Mouse (Mus musculus): Measurements from ENCODE around the gene Agbl4. TPM values are rescaled to one million over a fixed set of nuclear protein-coding genes. Genes with fewer than 3 reads are reported as not detected.

Agbl4 gene
- polyA plus RNA-seq, 1 experiment, result 0.21 TPM

DNA sequence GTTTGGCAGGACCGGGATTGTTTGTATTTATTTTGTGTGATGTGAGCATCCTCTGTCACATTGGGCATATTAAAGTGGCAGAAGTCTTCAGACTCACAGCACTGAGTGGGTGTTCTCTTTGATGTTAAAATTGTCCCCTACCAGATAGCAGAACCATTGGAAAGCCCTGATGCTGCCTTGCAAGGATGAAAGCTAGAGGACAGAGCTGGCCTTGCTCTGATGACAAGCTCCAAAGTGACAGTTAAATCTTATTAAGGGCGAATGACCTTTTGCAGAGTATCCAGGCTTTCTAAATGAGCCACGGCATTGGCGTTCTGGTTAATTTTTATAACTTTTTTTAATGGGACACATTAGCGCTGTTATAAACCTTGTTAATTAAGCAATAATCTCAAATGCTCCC is 1060.1 kb downstream of the Agbl4 start:
- no peaks in the 10 kb centered on the region for H3K4me1 ChIP-seq (ENCODE audit: control insufficient read depth, insufficient read depth, low read length)
- no peak for DNase-seq
- TF ChIP-seq CTCF (IDR thresholded peaks at IDR 0.05; ENCODE audit: insufficient read depth, low read length), result no peak
- no peak for TF ChIP-seq POLR2A (IDR thresholded peaks at IDR 0.05; ENCODE audit: borderline replicate concordance, extremely low read depth, low read depth, low read length)
- H3K4me3 ChIP-seq (replicated peaks; ENCODE audit: extremely low read depth, low read depth, low read length), result no peak overlapping the region
- WGBS, result 85% methylated on average over 5 of the region's 5 CpGs

DNA sequence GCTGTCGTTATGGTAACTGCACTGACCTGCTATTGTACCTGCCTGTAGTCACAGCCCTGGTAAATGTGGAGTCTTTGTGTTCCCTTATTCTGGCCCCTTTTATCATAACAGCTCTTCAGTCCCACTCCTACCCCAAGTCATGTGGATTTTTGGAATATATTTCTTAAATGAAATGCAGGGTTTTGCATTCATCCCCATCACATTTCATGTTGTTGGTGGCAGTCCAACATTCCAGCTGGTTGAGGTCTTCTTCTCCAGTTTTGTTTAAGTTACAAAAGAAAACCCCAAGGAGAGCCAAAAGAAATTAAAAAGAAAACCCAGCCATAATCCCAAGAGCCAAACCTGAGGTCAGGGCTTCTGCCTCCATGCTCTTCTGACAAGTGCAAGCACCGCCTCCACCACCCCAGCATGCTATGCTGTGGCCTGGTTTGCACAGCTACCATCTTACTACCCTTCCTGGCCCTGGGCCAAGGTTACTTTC is 1069.9 kb downstream of the Agbl4 start:
- TF ChIP-seq CTCF (IDR thresholded peaks at IDR 0.05; ENCODE audit: insufficient read depth, low read length) (no peak), POLR2A (IDR thresholded peaks at IDR 0.05; ENCODE audit: borderline replicate concordance, extremely low read depth, low read depth, low read length) (no peak)

DNA sequence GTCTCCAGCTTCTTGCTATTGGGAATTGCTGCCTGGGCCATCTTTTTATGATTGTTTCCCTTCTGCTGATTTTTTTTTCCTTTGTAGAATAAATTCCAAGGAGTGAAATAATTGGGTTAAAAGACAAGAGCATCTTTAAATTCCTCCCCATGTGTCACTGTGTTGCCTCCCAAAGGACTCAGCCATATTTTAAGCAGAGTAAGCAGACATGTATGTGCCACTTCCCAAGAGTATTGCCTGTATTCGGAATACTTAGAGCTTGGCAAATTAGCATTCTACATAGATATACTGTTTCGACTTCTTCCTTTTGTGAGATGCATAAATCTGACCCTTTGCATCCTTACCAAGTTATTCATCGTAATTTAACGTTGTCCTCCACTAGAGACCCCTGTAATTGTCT is 1070.3 kb downstream of the Agbl4 start:
- Histone ChIP-seq H3K4me3 (replicated peaks; ENCODE audit: extremely low read depth, low read depth, low read length) (no peak overlapping the region), H3K4me1 (ENCODE audit: control insufficient read depth, insufficient read depth, low read length) (no peaks in the 10 kb centered on the region)
- DNase-seq, result no peak
- no peak for TF ChIP-seq CTCF (IDR thresholded peaks at IDR 0.05; ENCODE audit: insufficient read depth, low read length)
- TF ChIP-seq POLR2A (IDR thresholded peaks at IDR 0.05; ENCODE audit: borderline replicate concordance, extremely low read depth, low read depth, low read length), result no peak
- 80% methylated on average over 4 of the region's 4 CpGs for WGBS

More for the DNA sequence above, 1069.9 kb downstream of the Agbl4 start:
- Histone ChIP-seq H3K4me3 (replicated peaks; ENCODE audit: extremely low read depth, low read depth, low read length) (no peak overlapping the region), H3K4me1 (ENCODE audit: control insufficient read depth, insufficient read depth, low read length) (no peaks in the 10 kb centered on the region)
- no peak for DNase-seq
- 56% methylated on average over 2 of the region's 2 CpGs for WGBS

DNA sequence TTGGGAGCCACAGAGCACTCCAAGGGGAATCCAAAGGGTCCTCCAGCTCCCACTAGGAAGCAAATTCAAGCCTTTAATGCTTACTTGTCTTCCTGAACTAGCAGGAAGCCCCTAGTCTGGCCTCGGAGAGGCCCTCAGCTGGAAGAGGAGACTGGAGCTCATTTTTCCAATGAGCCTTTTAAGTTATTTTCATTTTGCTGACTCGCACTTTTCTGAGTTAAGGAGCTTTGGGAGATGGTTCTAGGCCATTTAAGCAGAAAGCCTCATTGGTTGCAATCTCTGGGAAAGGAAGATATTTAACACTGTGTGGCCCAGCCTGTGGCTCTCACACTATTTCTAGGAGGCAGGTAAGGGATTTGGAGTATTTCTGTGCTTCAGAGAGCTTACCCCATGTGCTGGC is 1072.4 kb downstream of the Agbl4 start:
- no peak overlapping the region for H3K4me3 ChIP-seq (replicated peaks; ENCODE audit: extremely low read depth, low read depth, low read length)
- no peak for DNase-seq
- 72% methylated on average over 2 of the region's 2 CpGs for WGBS
- TF ChIP-seq CTCF (IDR thresholded peaks at IDR 0.05; ENCODE audit: insufficient read depth, low read length) (no peak), POLR2A (IDR thresholded peaks at IDR 0.05; ENCODE audit: borderline replicate concordance, extremely low read depth, low read depth, low read length) (no peak)
- H3K4me1 ChIP-seq (ENCODE audit: control insufficient read depth, insufficient read depth, low read length), result no peaks in the 10 kb centered on the region

GRCm38 (mm10) chr4:111471726-111472125 is 1074.3 kb downstream of the Agbl4 start:
- no peak for TF ChIP-seq CTCF (IDR thresholded peaks at IDR 0.05; ENCODE audit: insufficient read depth, low read length)
- no peak for TF ChIP-seq POLR2A (IDR thresholded peaks at IDR 0.05; ENCODE audit: borderline replicate concordance, extremely low read depth, low read depth, low read length)
- no peaks in the 10 kb centered on the region for H3K4me1 ChIP-seq (ENCODE audit: control insufficient read depth, insufficient read depth, low read length)

GRCm38 (mm10) chr4:111472511-111472910 is 1075.0 kb downstream of the Agbl4 start:
- Histone ChIP-seq H3K4me3 (replicated peaks; ENCODE audit: extremely low read depth, low read depth, low read length) (no peak overlapping the region), H3K4me1 (ENCODE audit: control insufficient read depth, insufficient read depth, low read length) (no peaks in the 10 kb centered on the region)
- TF ChIP-seq CTCF (IDR thresholded peaks at IDR 0.05; ENCODE audit: insufficient read depth, low read length), result no peak
- no peak for TF ChIP-seq POLR2A (IDR thresholded peaks at IDR 0.05; ENCODE audit: borderline replicate concordance, extremely low read depth, low read depth, low read length)
- no peak for DNase-seq
- 78% methylated on average over 3 of the region's 3 CpGs for WGBS

More at GRCm38 (mm10) chr4:111471726-111472125, 1074.3 kb downstream of the Agbl4 start:
- H3K4me3 ChIP-seq (replicated peaks; ENCODE audit: extremely low read depth, low read depth, low read length), result no peak overlapping the region
- WGBS, result 53% methylated on average over 3 of the region's 3 CpGs
- DNase-seq, result no peak

GRCm38 (mm10) chr4:111473014-111473413 is 1075.6 kb downstream of the Agbl4 start:
- WGBS, result 51% methylated on average over 1 of the region's 1 CpGs
- no peak overlapping the region for H3K4me3 ChIP-seq (replicated peaks; ENCODE audit: extremely low read depth, low read depth, low read length)
- TF ChIP-seq CTCF (IDR thresholded peaks at IDR 0.05; ENCODE audit: insufficient read depth, low read length), result no peak
- no peak for TF ChIP-seq POLR2A (IDR thresholded peaks at IDR 0.05; ENCODE audit: borderline replicate concordance, extremely low read depth, low read depth, low read length)
- no peaks in the 10 kb centered on the region for H3K4me1 ChIP-seq (ENCODE audit: control insufficient read depth, insufficient read depth, low read length)
- DNase-seq, result peak; percentile 46

DNA sequence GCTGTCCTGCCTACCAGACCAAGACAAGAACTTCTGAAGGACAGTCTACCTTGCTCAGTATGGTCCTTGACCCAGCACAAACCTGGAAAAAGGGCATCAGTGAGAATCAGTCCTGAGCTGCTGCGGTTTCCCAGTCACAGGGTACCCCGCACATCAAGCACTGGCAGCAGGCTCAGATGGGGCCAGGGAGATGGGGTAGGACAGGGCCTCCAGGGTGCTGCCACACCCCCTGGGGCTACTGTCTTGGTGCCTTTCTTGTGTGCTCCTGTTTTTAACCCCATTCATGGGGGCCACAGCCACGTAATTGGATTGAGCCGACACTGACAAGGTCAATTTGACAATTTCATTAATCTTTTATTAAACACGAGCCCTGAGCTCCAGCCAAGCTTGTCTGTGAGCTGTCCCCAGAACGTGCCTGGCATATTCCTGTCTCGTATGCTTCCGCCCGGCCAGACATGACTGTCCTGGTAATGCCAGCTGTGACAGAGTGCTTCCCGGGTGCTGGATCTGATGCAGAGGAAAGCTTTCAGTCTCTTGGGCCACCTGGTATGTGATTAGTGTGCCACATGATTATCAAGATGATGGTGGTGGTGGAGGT is 1078.0 kb downstream of the Agbl4 start:
- TF ChIP-seq POLR2A (IDR thresholded peaks at IDR 0.05; ENCODE audit: borderline replicate concordance, extremely low read depth, low read depth, low read length), result no peak
- no peak for TF ChIP-seq CTCF (IDR thresholded peaks at IDR 0.05; ENCODE audit: insufficient read depth, low read length)
- Histone ChIP-seq H3K4me1 (ENCODE audit: control insufficient read depth, insufficient read depth, low read length) (no peaks in the 10 kb centered on the region), H3K4me3 (replicated peaks; ENCODE audit: extremely low read depth, low read depth, low read length) (no peak overlapping the region)
- DNase-seq, result no peak
- WGBS, result 70% methylated on average over 10 of the region's 10 CpGs

DNA sequence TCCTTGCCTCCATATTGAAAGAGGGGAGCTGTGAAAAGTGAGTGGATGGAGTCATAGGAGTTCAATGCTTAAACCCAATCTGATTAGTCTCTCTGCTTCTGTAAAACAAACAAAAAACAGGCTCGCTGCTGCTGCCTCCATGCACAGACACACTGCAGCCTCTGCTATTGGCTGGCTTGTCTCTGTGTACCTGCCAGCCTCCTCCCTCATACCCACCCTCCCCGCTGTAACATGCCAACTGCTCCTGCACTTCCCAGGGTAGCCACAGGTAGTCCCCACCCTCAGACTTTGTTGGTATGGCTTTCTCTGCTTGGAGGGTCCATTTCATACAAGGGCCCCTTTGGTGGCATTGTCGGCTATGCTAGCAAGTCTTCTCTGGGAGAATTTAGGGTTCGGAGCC is 1080.0 kb downstream of the Agbl4 start:
- DNase-seq, result no peak
- Histone ChIP-seq H3K4me1 (ENCODE audit: control insufficient read depth, insufficient read depth, low read length) (no peaks in the 10 kb centered on the region), H3K4me3 (replicated peaks; ENCODE audit: extremely low read depth, low read depth, low read length) (no peak overlapping the region)
- 61% methylated on average over 4 of the region's 4 CpGs for WGBS
- no peak for TF ChIP-seq CTCF (IDR thresholded peaks at IDR 0.05; ENCODE audit: insufficient read depth, low read length)
- TF ChIP-seq POLR2A (IDR thresholded peaks at IDR 0.05; ENCODE audit: borderline replicate concordance, extremely low read depth, low read depth, low read length), result no peak

GRCm38 (mm10) chr4:111483499-111483898 is 1086.0 kb downstream of the Agbl4 start:
- 83% methylated on average over 5 of the region's 5 CpGs for WGBS

More at GRCm38 (mm10) chr4:111483499-111483898, 1086.0 kb downstream of the Agbl4 start:
- Histone ChIP-seq H3K4me3 (replicated peaks; ENCODE audit: extremely low read depth, low read depth, low read length) (no peak overlapping the region), H3K4me1 (ENCODE audit: control insufficient read depth, insufficient read depth, low read length) (no peaks in the 10 kb centered on the region)
- no peak for DNase-seq
- TF ChIP-seq POLR2A (IDR thresholded peaks at IDR 0.05; ENCODE audit: borderline replicate concordance, extremely low read depth, low read depth, low read length) (no peak), CTCF (IDR thresholded peaks at IDR 0.05; ENCODE audit: insufficient read depth, low read length) (no peak)
